Mouse (Mus musculus) spleen, adult 2 months (tissue): ENCODE data around the gene Ikzf4. TPM values are rescaled to one million over a fixed set of nuclear protein-coding genes. Genes with fewer than 3 reads are reported as not detected.

Source experiments
- DNase-seq, 2 experiments: peaks; one replicate each; pipeline versions ENCODE4 v3.0.0 to v3.0.0-alpha.2; 2012 to 2021; ENCODE audit warnings: low spot score in 2 of 2, low read depth in 1 of 2
- H3K27ac ChIP-seq: fragments of 200-500 bp; 2 replicates; pipeline ENCODE4 v1.5.1; 2012; ENCODE audit warnings: low read length, inconsistent platforms; ENCODE audit not compliant: insufficient read depth
- H3K27me3 ChIP-seq: fragments of 200-500 bp; 2 replicates; pipeline ENCODE4 v1.6.1; 2012; ENCODE audit warnings: mild to moderate bottlenecking, moderate library complexity, low read length, inconsistent platforms; ENCODE audit not compliant: control insufficient read depth, insufficient read depth
- H3K36me3 ChIP-seq: fragments of 200-500 bp; 2 replicates; pipeline ENCODE4 v1.6.1; 2012; ENCODE audit warnings: mild to moderate bottlenecking, low read length, inconsistent platforms; ENCODE audit not compliant: control insufficient read depth, insufficient read depth
- H3K4me1 ChIP-seq: fragments of 200-500 bp; 2 replicates; pipeline ENCODE4 v1.6.1; 2011; ENCODE audit warnings: inconsistent platforms; ENCODE audit not compliant: control insufficient read depth, insufficient read depth, insufficient read length
- H3K4me3 ChIP-seq: fragments of 200-500 bp; 2 replicates; pipeline ENCODE4 v1.5.1; 2011; ENCODE audit warnings: mild to moderate bottlenecking, inconsistent platforms; ENCODE audit not compliant: insufficient read depth, insufficient read length; ENCODE audit errors: extremely low read depth
- CTCF ChIP-seq: fragments of 200-500 bp; IDR thresholded peaks from 2 replicates; pipeline ENCODE4 v1.5.1; 2011; ENCODE audit warnings: mild to moderate bottlenecking, inconsistent platforms; ENCODE audit not compliant: insufficient read depth, insufficient read length, insufficient replicate concordance; ENCODE audit errors: extremely low read depth
- POLR2A ChIP-seq: fragments of 200-500 bp; IDR thresholded peaks from 2 replicates; pipeline ENCODE4 v1.6.1; 2011; ENCODE audit warnings: low read depth, low read length, inconsistent platforms
- WGBS: fragments of 180-500 bp; shearing (Covaris S2); methylation state at CpG from one replicate; pipeline ENCODE4 v1.1.7; 2018; 5-methylcytosine and 5-hydroxymethylcytosine counted together
- polyA plus RNA-seq: library from polyadenylated mRNA; depleted of rRNA; stranded (reverse); fragments of >200 nt; gene quantifications from 2 replicates; pipeline ENCODE4 v1.2.3, GENCODE M21; 2012; rRNA removed

The Ikzf4 gene
- polyA plus RNA-seq, 1 experiment = 1.1 TPM

- no peak for TF ChIP-seq CTCF
- TF ChIP-seq POLR2A = no peak
- no peaks in the 10 kb centered on the region for H3K36me3 ChIP-seq
- WGBS = 43% methylated on average over 4 of the region's 4 CpGs
- DNase-seq = no peak
- H3K4me1 ChIP-seq = peaks cover 6% of the 10 kb centered on the region; the same call in 1 of the 2 replicates
- no peak overlapping the region for H3K27ac ChIP-seq
- no peak overlapping the region for H3K4me3 ChIP-seq
- peaks cover 7% of the 10 kb centered on the region for H3K27me3 ChIP-seq
Observed at GRCm38 (mm10) chr10:128584386-128584785, 61.4 kb downstream of the Ikzf4 start.

- no peak for TF ChIP-seq POLR2A
- no peak for TF ChIP-seq CTCF
- no peak for DNase-seq
- H3K4me1 ChIP-seq = no peaks in the 10 kb centered on the region
- H3K27ac ChIP-seq = no peak overlapping the region
- 64% methylated on average over 7 of the region's 7 CpGs for WGBS
- H3K27me3 ChIP-seq = 0 out of 2 replicates have a peak, but pooled peaks cover under 1% of the 10 kb centered on the region
- no peak overlapping the region for H3K4me3 ChIP-seq
- H3K36me3 ChIP-seq = no peaks in the 10 kb centered on the region
Observed at GRCm38 (mm10) chr10:128583644-128584043, 62.1 kb downstream of the Ikzf4 start.

Other genes with a start within 250 kb of the Ikzf4 start
- gene Slc39a5, start 244.8 kb downstream of the Ikzf4 start, polyA plus RNA-seq = 15.2 and 17.1 TPM in 2 replicates
- gene Nabp2, start 234.5 kb downstream of the Ikzf4 start, polyA plus RNA-seq = 19.8 and 21.2 TPM in 2 replicates
- gene Rnf41, start 234.3 kb downstream of the Ikzf4 start, polyA plus RNA-seq = 24.1 and 29.4 TPM in 2 replicates
- gene Smarcc2, start 186.7 kb downstream of the Ikzf4 start, polyA plus RNA-seq = 67.8 and 84.5 TPM in 2 replicates
- gene Myl6, start 151.8 kb downstream of the Ikzf4 start, polyA plus RNA-seq = 376 and 451 TPM in 2 replicates
- gene Myl6b, start 147.3 kb downstream of the Ikzf4 start, polyA plus RNA-seq = 0.67 and 1.1 TPM in 2 replicates
- gene Esyt1, start 120.1 kb downstream of the Ikzf4 start, polyA plus RNA-seq = 121 and 148 TPM in 2 replicates
- 17.4 and 19.9 TPM in 2 replicates for gene Zc3h10, start 98.2 kb downstream of the Ikzf4 start, polyA plus RNA-seq
- 2,135 and 2,270 TPM in 2 replicates for gene Rpl41, start 96.7 kb downstream of the Ikzf4 start, polyA plus RNA-seq
- 16.8 and 18.9 TPM in 2 replicates for gene Pa2g4, start 80.0 kb downstream of the Ikzf4 start, polyA plus RNA-seq
- gene Erbb3, start 56.3 kb downstream of the Ikzf4 start, polyA plus RNA-seq = 1.6 TPM in 2 replicates
- gene Rps26, start 19.2 kb downstream of the Ikzf4 start, polyA plus RNA-seq = 929 and 934 TPM in 2 replicates
- 6.5 and 6.9 TPM in 2 replicates for gene Suox, start 28.1 kb upstream of the Ikzf4 start, polyA plus RNA-seq
- gene Rab5b, start 50.3 kb upstream of the Ikzf4 start, polyA plus RNA-seq = 43.3 and 44.4 TPM in 2 replicates
- 0.66 and 9.3 TPM in 2 replicates for gene Pmel, start 58.2 kb upstream of the Ikzf4 start, polyA plus RNA-seq
- gene Cdk2, start 59.0 kb upstream of the Ikzf4 start, polyA plus RNA-seq = 19.5 and 19.8 TPM in 2 replicates
- gene Dgka, start 98.9 kb upstream of the Ikzf4 start, polyA plus RNA-seq = 124 and 126 TPM in 2 replicates
- gene Pym1, start 101.9 kb upstream of the Ikzf4 start, polyA plus RNA-seq = 31.7 and 34.7 TPM in 2 replicates
- gene Mmp19, start 144.9 kb upstream of the Ikzf4 start, polyA plus RNA-seq = 1.7 and 1.8 TPM in 2 replicates
- 9.1 and 9.4 TPM in 2 replicates for gene Dnajc14, start 158.1 kb upstream of the Ikzf4 start, polyA plus RNA-seq
- gene Tmem198b, start 158.4 kb upstream of the Ikzf4 start, polyA plus RNA-seq = 10.8 and 11.6 TPM in 2 replicates
- gene Sarnp, start 171.3 kb upstream of the Ikzf4 start, polyA plus RNA-seq = 3.0 and 4.5 TPM in 2 replicates
- gene Ormdl2, start 175.7 kb upstream of the Ikzf4 start, polyA plus RNA-seq = 25.5 and 28.9 TPM in 2 replicates
- gene Gdf11, start 245.7 kb upstream of the Ikzf4 start, polyA plus RNA-seq = 5.8 and 6.0 TPM in 2 replicates